10 mouse cellular contexts compared by ENCODE assay signal in genomic region chr15:84957851-84958250, GRCm38 (mm10). TPM values are rescaled to one million over a fixed set of nuclear protein-coding genes. Genes with fewer than 3 reads are reported as not detected.
DNase-seq lines count a peak whose midpoint lies in the region; ATAC-seq lines count a peak whose summit lies in the region.
"Had no signal": no experiment of that assay in that cellular context is flagged by ENCODE, and none has a peak within 500 bp of the region (broad histone marks: within the 10 kb centered on the region; RNA-seq: fewer than 3 reads in every experiment).

No protein-coding gene starts in this region.

- no peaks in the 10 kb centered on the region for H3K4me1 ChIP-seq in embryonic facial prominence, embryonic 11.5 days (ENCODE audit: control insufficient read depth, insufficient read depth, low read length)
- peaks cover 18% of the 10 kb centered on the region for H3K4me1 ChIP-seq in embryonic facial prominence, embryonic 10.5 days
- peaks cover 33% of the 10 kb centered on the region for H3K4me1 ChIP-seq in hindbrain, embryonic 16.5 days (ENCODE audit: control insufficient read depth, insufficient read depth, low read depth, low read length)
- peaks cover 21% of the 10 kb centered on the region for H3K4me1 ChIP-seq in neural tube, embryonic 12.5 days

- no peak; the same call in 1 of the 2 replicates for ATAC-seq in embryonic facial prominence, embryonic 11.5 days (replicated peaks; ENCODE audit: insufficient number of reproducible peaks, low FRiP score, low TSS enrichment, low read depth)
- peak; percentile 85 for ATAC-seq in hindbrain, embryonic 16.5 days
- ATAC-seq in neural tube, embryonic 12.5 days (ENCODE audit: low FRiP score, low read depth), result peak; percentile 76
- ATAC-seq: intestine, postnatal 0 days had no signal

- no peaks in the 10 kb centered on the region for H3K9me3 ChIP-seq in embryonic facial prominence, embryonic 11.5 days (replicated peaks; ENCODE audit: control insufficient read depth, low read length)
- H3K9me3 ChIP-seq in embryonic facial prominence, embryonic 10.5 days, result no peaks in the 10 kb centered on the region
- H3K9me3 ChIP-seq in hindbrain, embryonic 16.5 days (ENCODE audit: control insufficient read depth, low read length), result no peaks in the 10 kb centered on the region
- H3K9me3 ChIP-seq in neural tube, embryonic 12.5 days, result no peaks in the 10 kb centered on the region

- no peak overlapping the region for H3K4me3 ChIP-seq in embryonic facial prominence, embryonic 11.5 days (ENCODE audit: low read depth, low read length)
- H3K4me3 ChIP-seq in embryonic facial prominence, embryonic 10.5 days, result no peak overlapping the region
- H3K4me3 ChIP-seq in hindbrain, embryonic 16.5 days (ENCODE audit: low read length), result no peak overlapping the region
- no peak overlapping the region for H3K4me3 ChIP-seq in neural tube, embryonic 12.5 days

- H3K9ac ChIP-seq in embryonic facial prominence, embryonic 11.5 days (replicated peaks; ENCODE audit: low read length), result no peak overlapping the region
- no peak overlapping the region for H3K9ac ChIP-seq in hindbrain, embryonic 16.5 days (ENCODE audit: low read depth, low read length)
- no peak overlapping the region for H3K9ac ChIP-seq in neural tube, embryonic 12.5 days

- no peak overlapping the region for H3K4me2 ChIP-seq in embryonic facial prominence, embryonic 11.5 days (ENCODE audit: low read depth, low read length)
- H3K4me2 ChIP-seq in hindbrain, embryonic 16.5 days (ENCODE audit: low read length), result no peak overlapping the region
- no peak overlapping the region for H3K4me2 ChIP-seq in neural tube, embryonic 12.5 days (replicated peaks)

- WGBS in embryonic facial prominence, embryonic 11.5 days, result 63% methylated on average over 3 of the region's 3 CpGs
- 61% methylated on average over 3 of the region's 3 CpGs for WGBS in embryonic facial prominence, embryonic 10.5 days
- WGBS in hindbrain, embryonic 16.5 days, result 19% methylated on average over 3 of the region's 3 CpGs
- 28% methylated on average over 3 of the region's 3 CpGs for WGBS in neural tube, embryonic 12.5 days

- H3K27ac ChIP-seq in embryonic facial prominence, embryonic 11.5 days (replicated peaks; ENCODE audit: low read depth, low read length), result no peak overlapping the region
- H3K27ac ChIP-seq in embryonic facial prominence, embryonic 10.5 days (replicated peaks), result no peak overlapping the region
- H3K27ac ChIP-seq in hindbrain, embryonic 16.5 days (ENCODE audit: low read depth, low read length), result peak overlapping the region; percentile 18; the same call in 1 of the 2 replicates
- no peak overlapping the region for H3K27ac ChIP-seq in neural tube, embryonic 12.5 days

- H3K36me3 ChIP-seq in embryonic facial prominence, embryonic 11.5 days (replicated peaks; ENCODE audit: control insufficient read depth, insufficient read depth, low read depth, low read length), result no peaks in the 10 kb centered on the region; the same call in 1 of the 2 replicates
- H3K36me3 ChIP-seq in embryonic facial prominence, embryonic 10.5 days (replicated peaks), result peaks cover 50% of the 10 kb centered on the region
- peaks cover 16% of the 10 kb centered on the region for H3K36me3 ChIP-seq in hindbrain, embryonic 16.5 days (ENCODE audit: control insufficient read depth, insufficient read depth, low read length)
- H3K36me3 ChIP-seq in neural tube, embryonic 12.5 days, result peaks cover 38% of the 10 kb centered on the region

- H3K27me3 ChIP-seq in embryonic facial prominence, embryonic 11.5 days (ENCODE audit: control insufficient read depth, insufficient read depth, low read length), result no peaks in the 10 kb centered on the region
- no peaks in the 10 kb centered on the region for H3K27me3 ChIP-seq in embryonic facial prominence, embryonic 10.5 days (replicated peaks; ENCODE audit: low read depth, poor library complexity, severe bottlenecking)
- H3K27me3 ChIP-seq in hindbrain, embryonic 16.5 days (replicated peaks; ENCODE audit: control insufficient read depth, insufficient read depth, low read length), result no peaks in the 10 kb centered on the region
- H3K27me3 ChIP-seq in neural tube, embryonic 12.5 days (replicated peaks), result no peaks in the 10 kb centered on the region

- DNase-seq in embryonic facial prominence, embryonic 11.5 days (ENCODE audit: low spot score), result peak; percentile 27
- no peak for DNase-seq in embryonic facial prominence, embryonic 10.5 days (ENCODE audit: low spot score)
- peak; percentile 56 for DNase-seq in brain, embryonic 18.5 days (ENCODE audit: low read depth, low spot score)
- DNase-seq in urinary bladder, adult 2 months (ENCODE audit: low spot score), result no peak
- DNase-seq in heart, postnatal 4 days, result no peak
- no peak for DNase-seq in lung, postnatal 36 days
- DNase-seq: lung, adult 2 months had no signal

RNA-seq across cellular contexts. Expression of gene 5031439G07Rik, which starts 30.5 kb away (rescaled TPM):
- 11.6 and 16.8 TPM in 2 replicates for polyA plus RNA-seq in embryonic facial prominence, embryonic 11.5 days (2014; fragmentation: Nextera tagmentation; extraction: Ambion mirVana)
- 8.3 and 9.3 TPM in 2 replicates for polyA plus RNA-seq in embryonic facial prominence, embryonic 10.5 days (2016; fragmentation: Nextera tagmentation; extraction: Ambion mirVana)
- polyA plus RNA-seq in hindbrain, embryonic 16.5 days (2015; fragmentation: Nextera tagmentation; extraction: Ambion mirVana), result 24.1 and 24.4 TPM in 2 replicates
- 28.6 and 35.3 TPM in 2 replicates for polyA plus RNA-seq in neural tube, embryonic 12.5 days (2016; fragmentation: Nextera tagmentation; extraction: Ambion mirVana)
- polyA plus RNA-seq in urinary bladder, adult 2 months (2012; rRNA removed), result 21.5 and 28.5 TPM in 2 replicates
- 10 to 100 TPM; 22.2 to 23.8 TPM for total RNA-seq in heart, postnatal 4 days (2021)

RNA-seq across cellular contexts. Expression of gene Nup50, which starts 34.6 kb away (rescaled TPM):
- 65.8 and 67.1 TPM in 2 replicates for polyA plus RNA-seq in embryonic facial prominence, embryonic 11.5 days (2014; fragmentation: Nextera tagmentation; extraction: Ambion mirVana)
- 70.9 and 71.8 TPM in 2 replicates for polyA plus RNA-seq in embryonic facial prominence, embryonic 10.5 days (2016; fragmentation: Nextera tagmentation; extraction: Ambion mirVana)
- polyA plus RNA-seq in hindbrain, embryonic 16.5 days (2015; fragmentation: Nextera tagmentation; extraction: Ambion mirVana), result 22.5 and 24.4 TPM in 2 replicates
- polyA plus RNA-seq in neural tube, embryonic 12.5 days (2016; fragmentation: Nextera tagmentation; extraction: Ambion mirVana), result 49.4 and 49.6 TPM in 2 replicates
- polyA plus RNA-seq in urinary bladder, adult 2 months (2012; rRNA removed), result 10.1 and 13.9 TPM in 2 replicates
- 10 to 100 TPM; 27.7 to 27.8 TPM for total RNA-seq in heart, postnatal 4 days (2021)

RNA-seq across cellular contexts. Expression of gene Gm29666, which starts 38.0 kb away (rescaled TPM):
- polyA plus RNA-seq in embryonic facial prominence, embryonic 11.5 days (2014; fragmentation: Nextera tagmentation; extraction: Ambion mirVana), result 0.50 and 0.52 TPM in 2 replicates
- 1.1 TPM in 2 replicates for polyA plus RNA-seq in embryonic facial prominence, embryonic 10.5 days (2016; fragmentation: Nextera tagmentation; extraction: Ambion mirVana)
- polyA plus RNA-seq in hindbrain, embryonic 16.5 days (2015; fragmentation: Nextera tagmentation; extraction: Ambion mirVana), result 0.98 and 1.00 TPM in 2 replicates
- polyA plus RNA-seq in neural tube, embryonic 12.5 days (2016; fragmentation: Nextera tagmentation; extraction: Ambion mirVana), result 0.90 and 0.98 TPM in 2 replicates
- 0.52 and 0.63 TPM in 2 replicates for polyA plus RNA-seq in urinary bladder, adult 2 months (2012; rRNA removed)
- under 1 TPM; 0.19 to 0.34 TPM for total RNA-seq in heart, postnatal 4 days (2021)

RNA-seq across cellular contexts. Expression of gene Upk3a, which starts 59.1 kb away (rescaled TPM):
- polyA plus RNA-seq in embryonic facial prominence, embryonic 11.5 days (2014; fragmentation: Nextera tagmentation; extraction: Ambion mirVana), result not detected in 2 replicates
- polyA plus RNA-seq in embryonic facial prominence, embryonic 10.5 days (2016; fragmentation: Nextera tagmentation; extraction: Ambion mirVana), result not detected in 2 replicates
- polyA plus RNA-seq in hindbrain, embryonic 16.5 days (2015; fragmentation: Nextera tagmentation; extraction: Ambion mirVana), result 1.7 and 2.1 TPM in 2 replicates
- 0.53 and 0.61 TPM in 2 replicates for polyA plus RNA-seq in neural tube, embryonic 12.5 days (2016; fragmentation: Nextera tagmentation; extraction: Ambion mirVana)
- 1,094 and 1,493 TPM in 2 replicates for polyA plus RNA-seq in urinary bladder, adult 2 months (2012; rRNA removed)
- total RNA-seq in heart, postnatal 4 days (2021), result not detected

Comparison
In these comparisons a context has a peak if more than half of its experiments do, and no peak if none do; other contexts are left out.
1. DNase-seq: peak in embryonic facial prominence, embryonic 11.5 days (single experiment) and brain, embryonic 18.5 days (single experiment); none in embryonic facial prominence, embryonic 10.5 days (single experiment), urinary bladder, adult 2 months (single experiment), heart, postnatal 4 days (single experiment) and lung, postnatal 36 days (single experiment).